32 mouse cellular contexts compared by ENCODE assay signal in genomic region chr5:91987236-91987635, GRCm38 (mm10). TPM values are rescaled to one million over a fixed set of nuclear protein-coding genes. Genes with fewer than 3 reads are reported as not detected.
A peak's percentile ranks its signal among the peaks of the same experiment; 100 is the strongest.
DNase-seq lines count a peak whose midpoint lies in the region; ATAC-seq lines count a peak whose summit lies in the region.
"Had no signal": no experiment of that assay in that cellular context is flagged by ENCODE, and none has a peak within 500 bp of the region (broad histone marks: within the 10 kb centered on the region; RNA-seq: fewer than 3 reads in every experiment).

Gene Odaph, plus strand, starts transcription at chr5:91987475.

- DNase-seq in spleen, postnatal 36 days (ENCODE audit: low spot score in 2 of 2), result peak; percentile 26 to 29
- no peak for DNase-seq in spleen, adult 18-20 months
- peak; percentile 39 to 43 for DNase-seq in B cell, adult 2 months
- DNase-seq: adrenal gland, adult 2 months; adrenal gland, postnatal 14 days; cerebellum, adult 11 months; cerebellum, adult 2 months; cerebellum, adult 9-11 months; cerebellum, postnatal 25 days; forebrain, postnatal 0 days; gastrocnemius, adult 2 months; gastrocnemius, postnatal 14 days; heart, adult 18-20 months; heart, postnatal 36 days had no signal

- ATAC-seq in neutrophil, adult 5-6 weeks (ENCODE audit: extremely low read depth, insufficient number of reproducible peaks, low FRiP score, poor library complexity, severe bottlenecking), result peak; percentile 11; the same call in 1 of the 2 replicates
- ATAC-seq in midbrain, embryonic 15.5 days (replicated peaks), result no peak
- ATAC-seq in liver, embryonic 12.5 days, result no peak
- ATAC-seq: CD4-positive, CD25-positive, alpha-beta regulatory T cell, adult 4 months; forebrain, embryonic 14.5 days; forebrain, postnatal 0 days; intestine, embryonic 15.5 days had no signal

- no peak within 1 kb of the TSS for H3K4me3 ChIP-seq in midbrain, embryonic 15.5 days
- H3K4me3 ChIP-seq in liver, embryonic 12.5 days, result no peak within 1 kb of the TSS
- H3K4me3 ChIP-seq: embryonic facial prominence, embryonic 12.5 days; embryonic facial prominence, embryonic 15.5 days; gastrocnemius, adult 2 months; hindbrain, embryonic 10.5 days; hindbrain, embryonic 13.5 days; intestine, embryonic 15.5 days had no signal

- H3K27ac ChIP-seq in midbrain, embryonic 15.5 days, result no peak within 1 kb of the TSS
- no peak within 1 kb of the TSS for H3K27ac ChIP-seq in liver, embryonic 12.5 days
- H3K27ac ChIP-seq: embryonic facial prominence, embryonic 12.5 days; embryonic facial prominence, embryonic 15.5 days; gastrocnemius, adult 2 months; hindbrain, embryonic 10.5 days; hindbrain, embryonic 13.5 days; intestine, embryonic 15.5 days had no signal

- H3K4me2 ChIP-seq in midbrain, embryonic 15.5 days, result no peak within 1 kb of the TSS
- no peak within 1 kb of the TSS for H3K4me2 ChIP-seq in liver, embryonic 12.5 days
- H3K4me2 ChIP-seq: embryonic facial prominence, embryonic 12.5 days; embryonic facial prominence, embryonic 15.5 days; hindbrain, embryonic 13.5 days; intestine, embryonic 15.5 days had no signal

- H3K36me3 ChIP-seq in midbrain, embryonic 15.5 days (replicated peaks), result no peaks in the 10 kb centered on the region
- H3K36me3 ChIP-seq in liver, embryonic 12.5 days, result no peaks in the 10 kb centered on the region
- H3K36me3 ChIP-seq: embryonic facial prominence, embryonic 12.5 days; embryonic facial prominence, embryonic 15.5 days; hindbrain, embryonic 10.5 days; hindbrain, embryonic 13.5 days; intestine, embryonic 15.5 days had no signal

- no peaks in the 10 kb centered on the region for H3K4me1 ChIP-seq in midbrain, embryonic 15.5 days
- no peaks in the 10 kb centered on the region for H3K4me1 ChIP-seq in liver, embryonic 12.5 days
- H3K4me1 ChIP-seq: embryonic facial prominence, embryonic 12.5 days; embryonic facial prominence, embryonic 15.5 days; hindbrain, embryonic 10.5 days; hindbrain, embryonic 13.5 days; intestine, embryonic 15.5 days had no signal

- H3K27me3 ChIP-seq in midbrain, embryonic 15.5 days (replicated peaks), result no peaks in the 10 kb centered on the region
- no peaks in the 10 kb centered on the region for H3K27me3 ChIP-seq in liver, embryonic 12.5 days (replicated peaks)
- H3K27me3 ChIP-seq: embryonic facial prominence, embryonic 12.5 days; embryonic facial prominence, embryonic 15.5 days; hindbrain, embryonic 13.5 days; intestine, embryonic 15.5 days had no signal

- no peak within 1 kb of the TSS for H3K9ac ChIP-seq in midbrain, embryonic 15.5 days
- no peak within 1 kb of the TSS for H3K9ac ChIP-seq in liver, embryonic 12.5 days
- H3K9ac ChIP-seq: embryonic facial prominence, embryonic 12.5 days; embryonic facial prominence, embryonic 15.5 days; forebrain, postnatal 0 days; hindbrain, embryonic 13.5 days; intestine, embryonic 15.5 days had no signal

- WGBS in midbrain, embryonic 15.5 days, result 67% methylated on average over 4 of the region's 4 CpGs
- 60% methylated on average over 4 of the region's 4 CpGs for WGBS in liver, embryonic 12.5 days (ENCODE audit: insufficient replicate concordance)

- H3K9me3 ChIP-seq in midbrain, embryonic 15.5 days, result no peaks in the 10 kb centered on the region
- no peaks in the 10 kb centered on the region for H3K9me3 ChIP-seq in liver, embryonic 12.5 days (replicated peaks)
- H3K9me3 ChIP-seq: embryonic facial prominence, embryonic 12.5 days; embryonic facial prominence, embryonic 15.5 days; hindbrain, embryonic 10.5 days; hindbrain, embryonic 13.5 days; intestine, embryonic 15.5 days had no signal

RNA-seq across cellular contexts. Expression of gene Odaph, which starts in this region (rescaled TPM):
- 0.86 TPM in 1 of 2 replicates, not detected in the other for total RNA-seq in neutrophil, adult 5-6 weeks (2017)
- not detected in 2 replicates for polyA plus RNA-seq in midbrain, embryonic 15.5 days (2015; fragmentation: Nextera tagmentation; extraction: Ambion mirVana)
- polyA plus RNA-seq in liver, embryonic 12.5 days (2016; fragmentation: Nextera tagmentation; extraction: Ambion mirVana), result not detected in 2 replicates
- total RNA-seq: adrenal gland, adult 2 months; adrenal gland, postnatal 14 days; adrenal gland, postnatal 4 days; common myeloid progenitor, adult 5-6 weeks; gastrocnemius, adult 2 months; gastrocnemius, postnatal 14 days; gastrocnemius, postnatal 4 days; heart, adult 18-20 months; heart, postnatal 36 days had no signal
- polyA plus RNA-seq: adrenal gland, adult 2 months; C2C12; CD4-positive, CD25-positive, alpha-beta regulatory T cell, adult 4 months; embryonic facial prominence, embryonic 12.5 days; forebrain, embryonic 11.5 days; forebrain, embryonic 14.5 days; frontal cortex, adult 2 months; heart, embryonic 14.5 days; heart, postnatal 0 days; hindbrain, embryonic 10.5 days; hindbrain, embryonic 13.5 days; intestine, embryonic 15.5 days had no signal

Comparison
In these comparisons a context has a peak if more than half of its experiments do, and no peak if none do; other contexts are left out.
1. DNase-seq: peak in spleen, postnatal 36 days (2 of 2) and B cell, adult 2 months (2 of 2); none in spleen, adult 18-20 months (0 of 2).
2. Peak in ATAC-seq in neutrophil, adult 5-6 weeks; RNA of the gene not detected or under 1 TPM.